Mouse (Mus musculus): ENCODE measurements around the gene Ssh1. TPM values are rescaled to one million over a fixed set of nuclear protein-coding genes. Genes with fewer than 3 reads are reported as not detected.

Gene Ssh1
- polyA plus RNA-seq, 1 experiment from 2014 or later = 13.3 TPM

GRCm38 (mm10) chr5:113989437-113990024, 4.2 kb downstream of the Ssh1 start:
- WGBS = 87% methylated on average over 20 of the region's 20 CpGs
- Histone ChIP-seq H3K36me3 (peaks cover 44% of the 10 kb centered on the region), H3K27me3 (ENCODE audit: low read depth, poor library complexity, severe bottlenecking) (no peaks in the 10 kb centered on the region), H3K4me1 (peaks cover 69% of the 10 kb centered on the region), H3K4me3 (no peak overlapping the region), H3K27ac (replicated peaks) (no peak overlapping the region), H3K9me3 (replicated peaks) (no peaks in the 10 kb centered on the region)
- no peak for DNase-seq (ENCODE audit: low spot score)

GRCm38 (mm10) chr5:113986182-113986961, 7.3 kb downstream of the Ssh1 start:
- 73% methylated on average over 9 of the region's 9 CpGs for WGBS
- Histone ChIP-seq H3K9me3 (replicated peaks) (no peaks in the 10 kb centered on the region), H3K27ac (replicated peaks) (0 out of 2 replicates have a peak overlapping the region, but pooled peaks have one; percentile 33), H3K36me3 (peaks cover 56% of the 10 kb centered on the region), H3K27me3 (ENCODE audit: low read depth, poor library complexity, severe bottlenecking) (no peaks in the 10 kb centered on the region), H3K4me1 (peaks cover 47% of the 10 kb centered on the region), H3K4me3 (no peak overlapping the region)
- no peak for DNase-seq (ENCODE audit: low spot score)

- H3K36me3 ChIP-seq = peaks cover 60% of the 10 kb centered on the region
These were observed 8.0 kb downstream of the Ssh1 start for GRCm38 (mm10) chr5:113985737-113986136.

GRCm38 (mm10) chr5:113984025-113984740, 9.5 kb downstream of the Ssh1 start:
- no peaks in the 10 kb centered on the region for H3K27me3 ChIP-seq (ENCODE audit: low read depth, poor library complexity, severe bottlenecking)
- DNase-seq (ENCODE audit: low spot score) = no peak
- 88% methylated on average over 13 of the region's 13 CpGs for WGBS
- H3K36me3 ChIP-seq = peaks cover 55% of the 10 kb centered on the region
- no peak overlapping the region for H3K4me3 ChIP-seq
- peaks cover 29% of the 10 kb centered on the region for H3K4me1 ChIP-seq
- no peak overlapping the region for H3K27ac ChIP-seq (replicated peaks)
- H3K9me3 ChIP-seq (replicated peaks) = no peaks in the 10 kb centered on the region

More at GRCm38 (mm10) chr5:113985737-113986136, 8.0 kb downstream of the Ssh1 start:
- Histone ChIP-seq H3K27ac (replicated peaks) (0 out of 2 replicates have a peak overlapping the region, but pooled peaks have one; percentile 17), H3K4me3 (no peak overlapping the region), H3K4me1 (peaks cover 41% of the 10 kb centered on the region), H3K27me3 (ENCODE audit: low read depth, poor library complexity, severe bottlenecking) (no peaks in the 10 kb centered on the region), H3K9me3 (replicated peaks) (no peaks in the 10 kb centered on the region)
- 70% methylated on average over 2 of the region's 2 CpGs for WGBS
- DNase-seq (ENCODE audit: low spot score) = no peak

- Histone ChIP-seq H3K4me1 (peaks cover 29% of the 10 kb centered on the region), H3K27me3 (ENCODE audit: low read depth, poor library complexity, severe bottlenecking) (no peaks in the 10 kb centered on the region), H3K27ac (replicated peaks) (no peak overlapping the region), H3K9me3 (replicated peaks) (no peaks in the 10 kb centered on the region), H3K36me3 (peaks cover 51% of the 10 kb centered on the region), H3K4me3 (no peak overlapping the region)
- 80% methylated on average over 6 of the region's 6 CpGs for WGBS
- DNase-seq (ENCODE audit: low spot score) = no peak
These were observed 10.2 kb downstream of the Ssh1 start for GRCm38 (mm10) chr5:113983541-113983940.

- peaks cover 34% of the 10 kb centered on the region for H3K4me1 ChIP-seq
- no peaks in the 10 kb centered on the region for H3K27me3 ChIP-seq (ENCODE audit: low read depth, poor library complexity, severe bottlenecking)
- H3K4me3 ChIP-seq = no peak overlapping the region
- peaks cover 59% of the 10 kb centered on the region for H3K36me3 ChIP-seq
- H3K9me3 ChIP-seq (replicated peaks) = no peaks in the 10 kb centered on the region
- 89% methylated on average over 8 of the region's 8 CpGs for WGBS
- H3K27ac ChIP-seq (replicated peaks) = no peak overlapping the region
- no peak for DNase-seq (ENCODE audit: low spot score)
These were observed 11.9 kb downstream of the Ssh1 start for GRCm38 (mm10) chr5:113981843-113982242.

GRCm38 (mm10) chr5:113981171-113981570, 12.5 kb downstream of the Ssh1 start:
- WGBS = 89% methylated on average over 6 of the region's 6 CpGs
- Histone ChIP-seq H3K36me3 (peaks cover 56% of the 10 kb centered on the region), H3K4me1 (peaks cover 28% of the 10 kb centered on the region), H3K27ac (replicated peaks) (no peak overlapping the region), H3K27me3 (ENCODE audit: low read depth, poor library complexity, severe bottlenecking) (no peaks in the 10 kb centered on the region), H3K4me3 (no peak overlapping the region), H3K9me3 (replicated peaks) (no peaks in the 10 kb centered on the region)
- DNase-seq (ENCODE audit: low spot score) = no peak

GRCm38 (mm10) chr5:113980511-113980910, 13.2 kb downstream of the Ssh1 start:
- peaks cover 50% of the 10 kb centered on the region for H3K36me3 ChIP-seq
- no peak overlapping the region for H3K4me3 ChIP-seq
- DNase-seq (ENCODE audit: low spot score) = no peak
- 89% methylated on average over 1 of the region's 1 CpGs for WGBS
- peaks cover 28% of the 10 kb centered on the region for H3K4me1 ChIP-seq
- no peak overlapping the region for H3K27ac ChIP-seq (replicated peaks)
- no peaks in the 10 kb centered on the region for H3K27me3 ChIP-seq (ENCODE audit: low read depth, poor library complexity, severe bottlenecking)
- no peaks in the 10 kb centered on the region for H3K9me3 ChIP-seq (replicated peaks)

- no peaks in the 10 kb centered on the region for H3K27me3 ChIP-seq (ENCODE audit: low read depth, poor library complexity, severe bottlenecking)
- H3K27ac ChIP-seq (replicated peaks) = no peak overlapping the region
- 82% methylated on average over 8 of the region's 8 CpGs for WGBS
- no peaks in the 10 kb centered on the region for H3K9me3 ChIP-seq (replicated peaks)
- no peak overlapping the region for H3K4me3 ChIP-seq
- peaks cover 45% of the 10 kb centered on the region for H3K4me1 ChIP-seq
- DNase-seq (ENCODE audit: low spot score) = no peak
- H3K36me3 ChIP-seq = peaks cover 39% of the 10 kb centered on the region
These were observed 16.4 kb downstream of the Ssh1 start for GRCm38 (mm10) chr5:113977309-113977708.

GRCm38 (mm10) chr5:113976597-113976996, 17.1 kb downstream of the Ssh1 start:
- H3K27ac ChIP-seq (replicated peaks) = 0 out of 2 replicates have a peak overlapping the region, but pooled peaks have one; percentile 3
- peaks cover 50% of the 10 kb centered on the region for H3K4me1 ChIP-seq

GRCm38 (mm10) chr5:113975538-113976215, 18.0 kb downstream of the Ssh1 start:
- peaks cover 54% of the 10 kb centered on the region for H3K4me1 ChIP-seq
- no peak for DNase-seq (ENCODE audit: low spot score)
- peak overlapping the region; percentile 63 for H3K27ac ChIP-seq (replicated peaks)
- H3K4me3 ChIP-seq = no peak overlapping the region
- peaks cover 29% of the 10 kb centered on the region for H3K36me3 ChIP-seq
- H3K9me3 ChIP-seq (replicated peaks) = no peaks in the 10 kb centered on the region
- WGBS = 71% methylated on average over 9 of the region's 9 CpGs
- no peaks in the 10 kb centered on the region for H3K27me3 ChIP-seq (ENCODE audit: low read depth, poor library complexity, severe bottlenecking)

More at GRCm38 (mm10) chr5:113976597-113976996, 17.1 kb downstream of the Ssh1 start:
- Histone ChIP-seq H3K4me3 (no peak overlapping the region), H3K27me3 (ENCODE audit: low read depth, poor library complexity, severe bottlenecking) (no peaks in the 10 kb centered on the region), H3K9me3 (replicated peaks) (no peaks in the 10 kb centered on the region), H3K36me3 (peaks cover 36% of the 10 kb centered on the region)
- 92% methylated on average over 8 of the region's 8 CpGs for WGBS
- no peak for DNase-seq (ENCODE audit: low spot score)

- H3K27ac ChIP-seq (replicated peaks) = peak overlapping the region; percentile 63
- H3K27me3 ChIP-seq (ENCODE audit: low read depth, poor library complexity, severe bottlenecking) = no peaks in the 10 kb centered on the region
- H3K9me3 ChIP-seq (replicated peaks) = no peaks in the 10 kb centered on the region
- H3K36me3 ChIP-seq = peaks cover 31% of the 10 kb centered on the region
- DNase-seq (ENCODE audit: low spot score) = no peak
- peaks cover 54% of the 10 kb centered on the region for H3K4me1 ChIP-seq
- H3K4me3 ChIP-seq = no peak overlapping the region
- 75% methylated on average over 15 of the region's 15 CpGs for WGBS
These were observed 19.1 kb downstream of the Ssh1 start for GRCm38 (mm10) chr5:113974576-113974975.
